Mouse (Mus musculus) brain, adult 2 months (tissue): ENCODE data around the gene Hist1h2ai.
"Not testable (repeated sequence)": the region's sequence is repeated elsewhere in the genome, so short reads cannot be mapped to it uniquely, and the experiment has no call there.

ENCODE experiments used
- DNase-seq: peaks from one replicate; pipeline ENCODE4 v3.0.0; 2011; ENCODE audit warnings: low read depth, low spot score

The Hist1h2ai gene

GRCm38 (mm10) chr13:21715864-21716539 lies at the start of gene Hist1h2ai, which contains the start of gene Hist1h2bl:
Hist1h2ai (plus strand) TSS chr13:21716422.
Hist1h2bl (minus strand) TSS chr13:21716143.
- DNase-seq: peak; percentile 97

GRCm38 (mm10) chr13:21677305-21677704 lies 38.9 kb upstream of the Hist1h2ai start, which contains the start of gene Olfr1360:
Olfr1360 (minus strand) TSS chr13:21677405.
- DNase-seq: no peak

GRCm38 (mm10) chr13:21697811-21698210 lies 18.4 kb upstream of the Hist1h2ai start, which contains the start of gene Olfr1359:
Olfr1359 (plus strand) TSS chr13:21698111.
- no peak for DNase-seq

- DNase-seq: no peak
These were observed 9.6 kb upstream of the Hist1h2ai start for GRCm38 (mm10) chr13:21706669-21707068.

GRCm38 (mm10) chr13:21710031-21710711 lies 6.1 kb upstream of the Hist1h2ai start:
- DNase-seq: peak; percentile 93

- peak; percentile 77 for DNase-seq
These were observed 5.2 kb upstream of the Hist1h2ai start for GRCm38 (mm10) chr13:21710821-21711525.

- no peak for DNase-seq
These were observed 4.5 kb upstream of the Hist1h2ai start for GRCm38 (mm10) chr13:21711698-21712097.

- DNase-seq: peak; percentile 85
These were observed 1.5 kb upstream of the Hist1h2ai start for GRCm38 (mm10) chr13:21714725-21715124.

GRCm38 (mm10) chr13:21715131-21715863 lies 925 bp upstream of the Hist1h2ai start:
- peak; percentile 74 for DNase-seq

GRCm38 (mm10) chr13:21716540-21717391 lies 544 bp downstream of the Hist1h2ai start:
- DNase-seq: peak; percentile 32

- DNase-seq: peak; percentile 97
These were observed 1.5 kb downstream of the Hist1h2ai start, which contains the start of gene Hist1h3h for GRCm38 (mm10) chr13:21717397-21718357. Hist1h3h (plus strand) TSS chr13:21717659.

- no peak for DNase-seq
These were observed 2.3 kb downstream of the Hist1h2ai start for GRCm38 (mm10) chr13:21718381-21719080.

GRCm38 (mm10) chr13:21721107-21721756 lies 5.0 kb downstream of the Hist1h2ai start:
- DNase-seq: not testable (repeated sequence)

GRCm38 (mm10) chr13:21721757-21722372 lies 5.6 kb downstream of the Hist1h2ai start, which contains the start of gene Hist1h2bm:
Hist1h2bm (plus strand) TSS chr13:21722044.
- DNase-seq: peak; percentile 96

- DNase-seq: no peak
These were observed 6.2 kb downstream of the Hist1h2ai start for GRCm38 (mm10) chr13:21722373-21722925.

- DNase-seq: no peak
These were observed 7.0 kb downstream of the Hist1h2ai start for GRCm38 (mm10) chr13:21722993-21723836.
